Mouse (Mus musculus) frontal cortex, adult 2 months (tissue): ENCODE data around the gene Afm. TPM values are rescaled to one million over a fixed set of nuclear protein-coding genes. Genes with fewer than 3 reads are reported as not detected.

Source experiments
- DNase-seq, 2 experiments: peaks; one replicate each; pipeline ENCODE4 v3.0.0; 2022; ENCODE audit warnings: low spot score in 1 of 2; ENCODE audit errors: extremely low spot score in 1 of 2
- polyA plus RNA-seq: library from polyadenylated mRNA; depleted of rRNA; stranded (reverse); fragments of >200 nt; gene quantifications from 2 replicates; pipeline ENCODE4 v1.2.3, GENCODE M21; 2012; rRNA removed

Gene Afm
- polyA plus RNA-seq = not detected in 2 replicates

DNA sequence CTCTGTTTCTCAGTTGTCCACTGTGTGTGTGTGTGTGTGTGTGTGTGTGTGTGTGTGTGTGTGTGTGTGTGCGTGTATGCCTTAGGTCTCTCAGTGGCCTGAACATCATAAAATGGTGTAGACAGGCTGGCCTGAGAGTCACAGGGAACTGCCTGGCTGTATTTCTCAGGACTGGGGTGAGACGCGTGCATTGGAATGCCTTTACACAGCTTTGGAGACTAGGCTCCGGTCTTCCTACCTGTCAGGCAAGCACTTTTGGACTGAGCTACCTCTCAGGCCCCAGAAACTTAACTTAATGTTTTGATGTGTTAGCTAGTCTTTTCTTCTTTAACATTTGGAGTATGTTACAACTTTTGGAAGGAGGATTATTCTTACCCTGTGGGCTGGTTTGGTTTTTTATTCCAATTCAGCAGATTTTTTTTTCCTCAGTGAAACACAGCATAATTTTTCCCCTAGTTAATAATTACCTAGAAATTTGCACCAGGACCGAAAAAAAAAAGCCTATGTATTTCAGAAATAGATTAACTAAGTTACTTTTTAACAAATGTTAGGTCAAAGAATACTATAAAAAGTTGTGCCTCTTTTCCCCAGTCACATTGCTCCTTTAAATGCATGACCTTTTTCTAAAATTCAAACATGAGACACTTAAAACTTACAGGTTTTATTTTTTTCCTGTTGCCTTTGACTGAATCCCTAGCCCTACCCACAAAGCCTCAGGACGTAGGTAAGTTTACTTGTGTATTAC, at the start of gene Afm:
Gene Afm, plus strand, starts transcription at position 577 of the 745 bp plus-strand sequence.
- no peak for DNase-seq

DNA sequence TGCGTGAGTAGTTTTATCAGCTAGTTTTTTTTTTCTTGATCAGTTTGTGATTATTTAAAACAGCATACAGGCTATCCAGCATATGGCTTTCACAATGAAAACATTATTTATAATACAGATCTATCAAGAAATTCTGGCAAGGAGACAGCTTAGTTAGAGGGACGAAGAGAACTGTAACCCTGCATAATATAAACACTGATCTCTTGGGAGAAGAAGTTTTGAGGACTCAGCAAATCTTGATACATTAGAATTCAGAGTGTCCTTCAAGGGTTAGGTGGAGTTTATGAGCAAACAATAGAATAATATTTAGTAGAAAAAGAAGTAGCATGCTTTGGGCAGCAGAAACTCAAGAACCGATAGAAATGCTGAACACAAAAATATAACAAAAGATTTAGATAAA, 47.9 kb upstream of the Afm start:
- no peak for DNase-seq

DNA sequence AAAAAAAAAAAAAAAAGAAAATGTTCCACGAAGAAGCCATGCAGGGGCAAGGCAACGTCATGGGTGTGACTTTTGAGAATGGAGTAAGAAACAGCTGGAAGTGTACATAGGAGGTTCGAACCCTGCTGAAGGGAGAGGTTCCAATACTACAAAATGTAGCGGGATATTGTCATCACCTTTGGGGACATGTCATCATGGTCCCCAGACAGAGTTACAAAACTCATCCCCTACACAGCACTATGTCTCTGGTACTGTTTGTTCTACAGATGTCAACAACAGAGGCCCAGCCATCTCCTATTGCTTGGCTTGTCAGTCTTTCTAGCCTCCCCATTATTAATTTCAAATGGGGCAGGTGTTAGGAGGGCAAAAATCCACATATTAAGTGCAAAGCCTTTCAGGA, 44.8 kb upstream of the Afm start:
- no peak for DNase-seq

DNA sequence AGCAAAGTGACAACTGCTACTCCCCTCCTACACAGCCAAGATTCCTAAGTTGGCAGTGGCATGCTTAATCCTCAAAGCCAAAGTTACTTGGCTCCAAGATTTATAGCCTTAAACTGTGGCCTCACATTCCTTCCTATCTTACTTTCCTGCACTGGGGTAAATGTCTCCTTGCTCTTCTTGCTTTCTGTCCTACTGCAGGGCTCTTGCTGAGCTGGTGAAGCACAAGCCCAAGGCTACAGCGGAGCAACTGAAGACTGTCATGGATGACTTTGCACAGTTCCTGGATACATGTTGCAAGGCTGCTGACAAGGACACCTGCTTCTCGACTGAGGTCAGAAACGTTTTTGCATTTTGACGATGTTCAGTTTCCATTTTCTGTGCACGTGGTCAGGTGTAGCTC, 44.4 kb upstream of the Afm start:
- DNase-seq = no peak

DNA sequence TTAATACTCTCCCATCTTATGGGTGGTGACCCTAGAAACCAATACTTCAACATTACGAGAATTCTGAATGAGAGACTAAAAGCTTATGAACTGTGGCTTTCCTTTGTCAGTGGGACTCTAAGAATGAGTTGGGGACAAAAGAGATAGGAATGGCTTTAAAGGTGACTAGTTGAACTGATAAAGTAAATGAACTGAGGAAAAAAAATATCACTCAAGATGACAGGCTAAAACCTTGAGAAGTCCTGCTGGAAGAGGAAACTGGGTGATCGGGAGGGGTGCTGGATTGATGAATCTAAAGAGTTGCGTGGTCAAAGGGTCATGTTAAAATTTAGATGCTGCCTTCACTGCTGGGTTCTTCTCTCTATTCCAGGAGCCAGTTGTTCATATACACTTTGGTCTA, 42.0 kb upstream of the Afm start:
- no peak for DNase-seq

DNA sequence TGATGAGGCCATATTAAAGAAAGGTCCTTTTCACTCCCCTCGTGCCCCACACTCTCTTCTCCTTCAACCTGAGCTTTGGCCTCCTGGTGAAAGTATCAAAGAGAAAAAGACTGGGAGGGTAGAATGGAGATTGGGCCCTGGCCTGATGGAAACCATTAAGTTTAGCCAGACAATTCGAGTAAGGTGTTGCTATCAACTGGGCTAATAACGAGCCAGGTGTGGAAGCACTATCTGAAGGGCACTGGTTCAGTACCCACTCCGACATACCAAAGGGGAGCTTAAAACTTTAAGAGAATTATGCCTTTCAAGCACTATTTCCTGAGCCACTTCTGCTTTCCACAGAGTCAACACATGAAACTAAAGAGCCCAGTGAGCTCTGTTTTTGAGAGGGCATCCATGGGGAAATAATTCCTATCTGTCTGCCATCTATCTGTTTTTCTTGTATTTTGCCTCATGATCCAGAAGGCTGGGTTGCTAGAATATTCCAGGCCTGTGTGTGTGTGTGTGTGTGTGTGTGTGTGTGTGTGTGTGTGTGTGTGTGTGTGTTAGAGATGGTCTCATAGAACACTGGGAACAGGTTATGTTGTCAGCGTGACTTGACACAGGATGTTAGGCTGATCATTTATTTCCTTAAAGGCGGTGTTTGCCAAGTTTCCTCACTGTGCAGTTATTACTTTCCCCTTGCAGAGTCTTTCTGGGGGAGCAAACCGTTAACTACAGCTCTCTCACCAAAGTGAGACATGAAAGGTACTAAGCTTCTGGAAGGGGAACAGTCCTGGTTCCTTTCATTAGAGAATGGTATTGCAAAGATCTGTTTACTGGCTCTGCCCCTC, 41.2 kb upstream of the Afm start:
- DNase-seq = no peak

DNA sequence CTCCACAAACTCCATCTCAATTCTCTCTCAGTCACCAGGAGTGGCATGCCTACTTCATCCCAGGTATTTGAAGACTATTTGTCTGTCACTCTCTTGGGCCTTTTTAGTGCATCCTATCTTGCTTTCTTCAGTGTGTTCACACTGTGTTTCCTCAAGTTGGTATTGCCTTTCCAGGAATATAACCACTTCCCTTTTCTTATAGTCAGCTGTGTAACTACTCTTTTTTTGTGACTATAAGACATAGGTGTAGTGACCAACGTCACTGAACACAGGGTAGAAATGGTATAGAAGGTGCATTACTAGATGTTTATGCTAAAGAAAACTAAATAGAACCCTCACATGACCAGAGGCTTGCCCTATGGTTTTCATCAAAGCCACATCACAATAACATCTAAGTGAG, 39.8 kb upstream of the Afm start:
- DNase-seq = no peak

DNA sequence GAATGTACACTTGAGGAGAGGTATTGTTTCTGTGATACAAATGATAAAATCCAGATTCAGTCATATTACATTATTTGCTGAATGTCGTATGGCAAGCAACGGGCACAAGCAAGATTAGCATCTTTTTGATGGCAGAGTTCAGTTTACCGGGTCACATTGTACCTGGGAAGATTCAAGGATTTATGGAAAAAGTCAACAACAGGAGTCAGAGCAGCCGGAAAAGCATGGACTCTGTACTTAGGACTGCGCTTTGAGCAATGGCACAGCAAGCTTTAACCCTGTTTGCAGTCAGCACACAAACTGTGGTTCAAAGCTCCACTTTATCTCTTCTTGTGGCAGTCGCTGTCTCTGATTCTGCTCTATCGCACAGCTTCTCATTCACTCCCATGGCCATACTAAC, 33.1 kb upstream of the Afm start:
- DNase-seq = no peak

DNA sequence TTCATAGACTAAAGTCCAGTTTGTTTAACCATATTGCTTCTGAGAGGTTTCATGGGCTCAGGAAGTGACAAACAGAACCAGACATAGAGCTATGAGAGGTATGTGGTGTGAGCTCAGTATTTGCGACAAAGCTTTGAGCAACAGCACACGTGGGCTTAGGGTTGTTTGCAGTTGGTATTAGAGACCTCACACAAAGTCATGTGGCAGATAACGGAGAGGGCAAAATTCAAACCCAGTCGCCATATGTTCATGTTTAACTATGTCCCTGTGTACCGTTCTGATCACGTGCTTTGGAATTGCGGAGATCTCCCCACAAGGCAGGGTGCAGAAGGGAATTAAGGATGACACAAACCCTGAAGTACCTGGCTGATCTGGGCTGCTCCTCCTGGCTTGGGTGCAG, 30.4 kb upstream of the Afm start:
- no peak for DNase-seq

DNA sequence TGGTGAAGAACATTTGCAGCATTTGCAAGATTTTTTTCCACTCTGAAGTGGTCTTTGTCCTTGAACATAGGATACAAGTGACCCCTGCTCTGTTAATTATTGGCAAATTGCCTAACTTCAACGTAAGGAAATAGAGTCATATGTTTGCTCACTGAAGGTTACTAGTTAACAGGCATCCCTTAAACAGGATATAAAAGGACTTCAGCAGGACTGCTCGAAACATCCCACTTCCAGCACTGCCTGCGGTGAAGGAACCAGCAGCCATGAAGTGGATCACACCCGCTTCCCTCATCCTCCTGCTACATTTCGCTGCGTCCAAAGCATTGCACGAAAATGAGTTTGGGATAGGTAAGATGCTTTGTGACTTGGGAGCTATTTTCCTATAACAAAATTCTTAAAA, 28.2 kb upstream of the Afm start, which contains the start of gene Afp:
Gene Afp, plus strand, starts transcription at position 220 of the 400 bp plus-strand sequence.
- no peak for DNase-seq

DNA sequence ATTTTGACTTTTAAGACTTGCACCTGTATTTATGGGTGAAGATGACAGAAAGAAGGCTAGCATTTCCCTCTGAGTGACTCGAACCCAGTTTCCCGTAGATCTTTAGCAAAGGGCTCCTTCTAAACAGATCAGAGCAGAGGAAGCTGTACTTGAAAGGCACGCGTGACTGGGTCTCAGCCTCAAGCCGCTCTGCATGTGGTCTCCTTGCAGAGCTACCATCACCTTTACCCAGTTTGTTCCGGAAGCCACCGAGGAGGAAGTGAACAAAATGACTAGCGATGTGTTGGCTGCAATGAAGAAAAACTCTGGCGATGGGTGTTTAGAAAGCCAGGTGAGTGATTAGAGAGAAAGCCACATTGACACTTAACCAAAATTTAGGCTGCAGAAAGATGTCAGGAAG, 26.3 kb upstream of the Afm start:
- no peak for DNase-seq

DNA sequence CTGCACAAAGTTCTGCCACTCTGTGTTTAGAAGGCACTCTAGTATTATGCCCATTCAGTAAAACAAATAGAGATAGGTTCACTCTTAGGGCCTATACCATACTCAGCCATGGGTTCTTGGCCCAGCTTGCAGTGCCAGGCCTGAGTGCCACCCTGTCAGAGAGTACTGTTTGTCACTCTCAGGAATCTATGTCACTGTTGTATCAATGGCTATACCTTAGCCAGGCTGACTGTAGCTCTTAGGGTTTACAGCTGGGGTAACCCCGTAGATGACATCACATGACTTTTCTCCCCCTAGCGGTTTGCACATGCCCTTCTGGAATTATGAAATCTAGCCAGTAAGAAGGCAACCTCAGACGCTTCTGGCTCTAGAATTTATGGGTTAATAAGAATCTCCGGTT, 24.4 kb upstream of the Afm start:
- no peak for DNase-seq

DNA sequence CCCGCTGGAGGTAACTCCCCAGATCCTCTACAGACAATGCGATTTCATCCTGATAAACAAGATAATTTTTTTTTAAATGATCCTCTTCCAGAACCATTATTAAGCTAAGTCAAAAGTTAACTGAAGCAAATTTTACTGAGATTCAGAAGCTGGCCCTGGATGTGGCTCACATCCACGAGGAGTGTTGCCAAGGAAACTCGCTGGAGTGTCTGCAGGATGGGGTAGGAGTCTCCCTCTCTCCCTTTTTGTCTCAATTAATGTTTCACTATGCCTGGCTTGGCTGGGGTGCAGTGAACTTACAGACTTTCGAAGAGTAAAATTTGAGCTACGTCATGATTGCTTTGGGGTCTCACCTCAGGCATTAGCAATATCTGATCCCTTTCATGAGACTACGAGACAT, 19.2 kb upstream of the Afm start:
- DNase-seq = peak in 1 of 2 experiments; percentile 41

DNA sequence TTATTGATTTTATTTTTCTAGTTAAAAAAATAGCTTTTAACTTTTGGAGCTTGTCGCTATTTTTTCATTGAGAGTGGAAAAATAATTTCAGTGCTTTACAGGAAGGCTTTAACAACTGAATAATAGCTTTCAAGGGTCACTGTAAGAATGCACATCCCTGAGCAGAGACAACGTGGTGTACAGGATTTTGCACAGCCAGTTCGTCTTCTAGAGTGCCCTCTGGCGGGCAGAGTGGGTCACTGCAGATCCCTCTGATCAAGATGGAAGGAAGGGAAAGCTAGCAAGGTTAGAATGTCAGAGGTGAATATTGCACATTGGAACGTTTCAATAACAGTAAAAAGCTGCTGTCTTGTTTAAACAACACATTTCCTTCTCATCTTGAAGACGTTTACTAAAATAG, 18.0 kb upstream of the Afm start:
- DNase-seq = peak; percentile 37 to 94

DNA sequence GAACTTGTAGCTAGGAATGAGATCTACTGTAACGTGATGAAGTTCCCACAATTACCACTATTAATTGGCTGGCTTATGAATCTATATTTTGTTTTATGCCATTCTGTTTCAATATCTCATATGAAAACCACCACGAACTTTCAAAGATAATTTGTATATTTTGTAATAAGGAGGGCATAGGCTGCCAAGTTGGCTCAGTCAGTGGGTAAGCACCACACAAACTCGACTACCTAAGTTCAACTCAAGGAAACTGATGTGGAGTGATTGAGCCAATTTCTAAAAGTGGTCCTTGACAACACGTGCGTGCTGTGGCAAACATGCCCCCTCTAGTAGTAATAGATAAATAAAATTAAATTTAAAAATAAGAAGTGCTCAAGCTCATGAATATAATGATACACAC, 17.0 kb upstream of the Afm start:
- DNase-seq = no peak

DNA sequence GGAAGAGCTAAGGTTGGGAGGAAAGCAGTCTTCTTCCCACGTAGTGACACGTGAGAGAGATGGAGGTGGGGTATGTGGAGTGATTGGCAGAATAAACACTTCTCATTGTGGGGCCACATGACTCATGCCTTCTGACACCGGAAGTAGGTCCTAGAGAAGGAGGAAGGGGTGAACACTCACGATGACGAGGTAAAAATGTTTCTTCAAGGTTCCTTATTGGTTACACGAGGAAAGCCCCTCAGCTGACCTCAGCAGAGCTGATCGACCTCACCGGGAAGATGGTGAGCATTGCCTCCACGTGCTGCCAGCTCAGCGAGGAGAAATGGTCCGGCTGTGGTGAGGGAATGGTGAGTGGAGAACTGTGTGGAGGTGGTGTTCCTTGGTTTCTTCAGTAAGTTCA, 14.0 kb upstream of the Afm start:
- no peak for DNase-seq

DNA sequence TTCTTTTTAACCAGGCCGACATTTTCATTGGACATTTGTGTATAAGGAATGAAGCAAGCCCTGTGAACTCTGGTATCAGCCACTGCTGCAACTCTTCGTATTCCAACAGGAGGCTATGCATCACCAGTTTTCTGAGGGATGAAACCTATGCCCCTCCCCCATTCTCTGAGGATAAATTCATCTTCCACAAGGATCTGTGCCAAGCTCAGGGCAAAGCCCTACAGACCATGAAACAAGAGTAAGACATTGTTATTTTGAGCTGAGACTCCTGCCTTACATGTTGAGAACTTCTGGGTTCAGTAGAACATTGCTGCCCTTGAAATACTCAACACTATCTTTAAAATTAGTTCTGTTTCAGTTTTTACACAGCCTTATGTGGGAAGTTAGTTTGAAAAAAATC, 12.2 kb upstream of the Afm start:
- DNase-seq = no peak

DNA sequence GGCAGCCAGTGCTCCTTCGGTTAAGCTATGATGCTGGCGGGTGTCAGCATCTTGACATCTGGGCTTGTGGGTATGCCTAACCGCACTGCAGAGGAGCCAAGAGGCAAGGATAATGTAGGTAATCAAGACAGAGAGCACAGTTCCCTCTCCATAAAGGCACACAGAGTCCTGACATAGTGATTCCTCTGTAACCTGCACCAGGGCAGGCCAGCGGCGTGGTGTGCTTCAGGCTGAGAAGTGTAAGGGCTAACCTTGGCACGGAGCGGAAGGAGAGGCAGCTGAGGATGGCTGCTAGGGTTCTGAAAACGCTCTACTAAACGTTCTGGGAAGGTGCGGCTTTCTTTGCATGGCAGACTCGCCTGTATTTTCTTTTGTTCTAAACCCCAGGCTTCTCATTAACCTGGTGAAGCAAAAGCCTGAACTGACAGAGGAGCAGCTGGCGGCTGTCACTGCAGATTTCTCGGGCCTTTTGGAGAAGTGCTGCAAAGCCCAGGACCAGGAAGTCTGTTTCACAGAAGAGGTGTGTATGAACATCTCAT, 11.3 kb upstream of the Afm start:
- DNase-seq = no peak

DNA sequence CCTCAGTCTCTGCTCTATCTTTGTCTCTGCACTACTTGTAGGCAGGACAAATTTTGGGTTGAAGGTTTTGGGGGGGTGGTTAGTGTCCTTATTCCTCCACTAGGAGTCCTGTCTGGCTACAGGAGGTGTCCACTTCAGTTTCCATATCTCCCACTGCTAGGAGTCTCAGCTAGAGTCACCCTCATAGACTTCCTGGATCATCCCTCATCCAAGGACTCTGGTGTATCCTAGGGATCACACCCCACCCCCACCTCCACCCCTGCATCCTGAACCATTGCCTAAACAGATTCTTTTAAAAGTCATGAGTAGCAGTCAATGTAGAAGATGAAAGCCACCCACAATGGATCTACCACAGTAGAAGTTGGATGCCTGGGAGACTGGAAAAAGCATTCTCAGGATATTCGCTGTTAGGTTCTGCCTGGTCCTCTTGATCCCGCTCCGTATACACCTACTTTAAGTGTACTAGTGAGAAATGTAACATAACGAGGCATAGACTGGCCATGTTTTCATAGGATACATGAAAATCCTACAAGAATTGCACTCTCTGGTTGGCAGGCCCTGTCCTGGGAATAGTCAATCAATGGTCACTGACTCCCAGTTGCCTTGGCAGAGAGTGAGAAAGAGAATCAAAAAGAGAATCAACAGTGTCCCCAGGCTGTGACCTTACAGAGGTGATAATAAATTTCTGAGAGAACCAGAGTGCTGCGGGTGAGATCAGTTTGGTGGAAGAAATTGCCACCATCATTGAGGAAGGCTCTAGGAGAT, 8.7 kb upstream of the Afm start:
- no peak for DNase-seq

DNA sequence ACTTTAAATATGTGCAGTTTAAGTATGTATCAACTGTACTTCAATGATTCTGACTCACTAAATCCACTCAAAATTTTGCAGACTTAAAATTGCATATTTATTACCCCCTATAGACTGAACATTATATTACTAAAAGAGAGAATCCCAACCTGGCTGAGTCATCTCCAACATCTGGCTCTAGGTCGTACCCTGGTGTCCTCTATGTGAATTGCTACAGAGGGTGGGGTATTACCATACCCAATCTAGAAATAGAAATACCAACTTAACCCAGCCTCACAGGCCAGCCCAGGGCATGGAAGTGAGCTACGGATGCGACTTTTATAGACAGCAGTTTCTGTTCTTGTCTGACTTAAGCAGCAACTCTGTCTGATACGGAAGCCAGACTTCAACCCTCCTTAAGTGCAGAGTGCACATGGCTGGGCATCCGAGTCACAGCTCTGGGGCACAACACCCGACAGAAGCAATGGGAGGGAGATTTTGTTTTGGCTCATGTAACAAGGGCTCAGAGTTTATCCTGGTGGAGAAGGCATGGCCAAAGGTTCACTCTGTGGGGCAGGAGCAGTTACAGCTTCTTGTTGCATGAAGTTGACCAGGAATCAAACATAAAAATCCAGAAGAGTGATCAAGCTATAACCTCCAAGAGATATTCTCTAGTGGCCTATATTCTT, 6.3 kb upstream of the Afm start:
- DNase-seq = no peak

DNA sequence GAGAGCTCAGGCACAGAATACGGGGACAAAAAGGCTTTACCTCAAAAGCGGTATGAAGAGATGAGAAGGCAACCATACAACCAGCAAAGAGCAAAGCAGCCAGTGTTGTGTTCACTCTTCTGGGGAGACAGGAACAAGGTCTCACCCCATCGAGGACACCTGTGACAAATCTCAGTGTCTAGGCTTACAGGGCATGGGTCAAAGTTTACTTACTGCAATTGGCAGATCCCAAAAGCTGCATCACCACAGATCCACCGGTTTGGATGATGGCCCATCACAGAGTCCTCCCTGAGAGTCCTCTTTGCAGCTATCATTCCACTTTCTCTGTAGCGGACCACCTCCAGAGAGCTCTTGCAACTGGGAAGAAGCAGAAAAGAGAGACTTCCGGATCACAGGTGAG, 3.2 kb upstream of the Afm start:
- DNase-seq = no peak
